Mouse (Mus musculus) embryonic fibroblast, embryonic 13.5 days (primary cell): Measurements from ENCODE around the gene Zfp281. TPM values are rescaled to one million over a fixed set of nuclear protein-coding genes. Genes with fewer than 3 reads are reported as not detected.

Experiments
- H3K27ac ChIP-seq: 2 replicates; pipeline ENCODE4 v1.5.1; 2012; ENCODE audit warnings: low read length, control low read depth, inconsistent platforms; ENCODE audit not compliant: insufficient read depth
- H3K4me1 ChIP-seq: 2 replicates; pipeline ENCODE4 v1.6.1; 2011; ENCODE audit warnings: low read length; ENCODE audit not compliant: control insufficient read depth, insufficient read depth
- H3K4me3 ChIP-seq: 2 replicates; pipeline ENCODE4 v1.5.1; 2011; ENCODE audit warnings: mild to moderate bottlenecking, control low read depth, low read length; ENCODE audit not compliant: insufficient read depth
- CTCF ChIP-seq: IDR thresholded peaks from 2 replicates; pipeline ENCODE4 v1.5.1; 2011; ENCODE audit warnings: mild to moderate bottlenecking, control low read depth, low read length, moderate library complexity, borderline replicate concordance; ENCODE audit not compliant: insufficient read depth
- POLR2A ChIP-seq: IDR thresholded peaks from 2 replicates; pipeline ENCODE4 v1.6.1; 2011; ENCODE audit warnings: low read depth, mild to moderate bottlenecking, control low read depth, low read length, moderate library complexity
- polyA plus RNA-seq: library from polyadenylated mRNA; stranded (reverse); fragments of >200 nt; gene quantifications from 2 replicates; pipeline ENCODE4 v1.2.4, GENCODE M21; 2011; ENCODE audit warnings: low read depth; ENCODE audit not compliant: missing spikeins, insufficient read length

Gene Zfp281
- polyA plus RNA-seq, 1 experiment, result 33.0 TPM

- H3K4me3 ChIP-seq, result no peak overlapping the region
- TF ChIP-seq POLR2A (no peak), CTCF (no peak)
- H3K27ac ChIP-seq, result no peak overlapping the region
- H3K4me1 ChIP-seq, result peaks cover 2% of the 10 kb centered on the region
Measured at GRCm38 (mm10) chr1:136670421-136670820, 45.7 kb downstream of the Zfp281 start.

DNA sequence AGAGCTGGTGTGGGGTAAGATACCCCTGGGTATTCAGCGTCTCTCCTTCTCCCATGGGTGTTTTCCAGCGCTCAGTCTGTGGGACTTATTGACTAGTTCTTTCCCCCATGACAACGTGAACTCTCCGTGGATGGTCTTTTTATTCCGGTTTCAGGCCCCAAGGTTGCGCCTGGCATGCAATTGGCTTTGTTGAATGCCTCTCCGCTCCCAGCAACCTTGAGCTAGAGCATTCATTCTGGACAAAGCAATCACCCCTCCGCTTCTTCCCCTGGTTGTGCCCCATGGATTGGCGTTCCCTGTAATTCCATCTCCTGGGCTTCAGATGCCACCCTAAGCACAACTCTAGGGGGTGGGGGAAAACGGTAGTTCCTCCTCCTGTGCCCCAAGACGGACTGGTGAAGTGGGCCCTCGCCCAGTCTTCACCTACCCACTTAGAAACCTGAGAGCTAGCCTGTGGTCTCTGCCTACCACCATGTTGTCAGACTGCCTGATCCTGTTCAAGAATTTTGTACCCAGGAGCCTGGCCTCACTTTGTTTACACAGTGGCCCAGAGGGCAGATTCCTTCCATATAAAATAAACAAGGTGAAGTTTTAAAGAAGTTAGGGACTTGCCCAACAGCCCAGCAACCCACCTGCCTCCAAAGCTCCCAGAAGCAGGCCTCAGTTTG is 47.2 kb downstream of the Zfp281 start:
- H3K27ac ChIP-seq, result no peak overlapping the region
- H3K4me1 ChIP-seq, result peaks cover 2% of the 10 kb centered on the region

DNA sequence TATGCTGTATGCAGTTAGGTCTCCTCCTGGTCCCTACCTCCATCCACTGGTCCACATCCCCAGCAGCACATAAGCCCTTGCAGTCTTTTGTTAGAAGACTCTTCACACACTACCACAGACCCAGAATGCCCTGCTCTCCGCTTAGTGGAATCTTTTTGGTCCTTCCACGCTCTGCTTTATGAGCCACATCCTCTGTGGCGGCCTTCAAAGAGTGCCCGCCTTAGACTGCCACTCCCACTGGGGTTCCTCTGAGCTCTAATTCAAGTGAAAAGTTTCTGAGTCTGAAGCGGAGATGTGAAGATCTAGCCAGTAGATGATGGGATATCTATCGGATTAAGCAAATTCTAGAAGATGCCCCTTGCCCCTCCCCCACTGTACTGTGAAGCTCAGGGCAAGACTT is 47.9 kb downstream of the Zfp281 start:
- H3K27ac ChIP-seq, result no peak overlapping the region
- no peak overlapping the region for H3K4me3 ChIP-seq
- H3K4me1 ChIP-seq, result peaks cover 2% of the 10 kb centered on the region

More for the DNA sequence above, 47.2 kb downstream of the Zfp281 start:
- H3K4me3 ChIP-seq, result no peak overlapping the region
- TF ChIP-seq CTCF (no peak), POLR2A (no peak)

DNA sequence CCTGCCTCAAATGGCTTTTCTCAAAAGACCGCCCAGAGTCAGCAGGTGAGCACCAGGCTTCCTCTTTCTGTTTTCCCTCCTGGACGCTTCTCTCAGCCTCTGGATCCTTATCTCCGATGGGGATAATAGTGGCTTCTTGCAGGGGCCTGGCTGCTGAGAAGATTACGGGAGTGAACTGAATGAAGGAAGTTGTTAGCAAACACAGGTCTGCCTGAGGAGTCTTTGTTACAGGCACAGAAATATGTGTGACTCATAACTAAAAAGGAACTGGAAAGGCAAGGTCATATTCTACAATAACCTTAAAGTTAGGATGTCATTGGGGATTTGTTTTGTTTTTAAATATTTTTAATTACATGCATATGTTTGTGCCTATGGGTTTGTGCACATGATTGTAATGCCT is 48.6 kb downstream of the Zfp281 start:
- Histone ChIP-seq H3K4me1 (peaks cover 2% of the 10 kb centered on the region), H3K27ac (no peak overlapping the region), H3K4me3 (no peak overlapping the region)
- TF ChIP-seq CTCF, result no peak
- TF ChIP-seq POLR2A, result no peak

More for the DNA sequence above, 47.9 kb downstream of the Zfp281 start:
- no peak for TF ChIP-seq CTCF
- TF ChIP-seq POLR2A, result no peak

DNA sequence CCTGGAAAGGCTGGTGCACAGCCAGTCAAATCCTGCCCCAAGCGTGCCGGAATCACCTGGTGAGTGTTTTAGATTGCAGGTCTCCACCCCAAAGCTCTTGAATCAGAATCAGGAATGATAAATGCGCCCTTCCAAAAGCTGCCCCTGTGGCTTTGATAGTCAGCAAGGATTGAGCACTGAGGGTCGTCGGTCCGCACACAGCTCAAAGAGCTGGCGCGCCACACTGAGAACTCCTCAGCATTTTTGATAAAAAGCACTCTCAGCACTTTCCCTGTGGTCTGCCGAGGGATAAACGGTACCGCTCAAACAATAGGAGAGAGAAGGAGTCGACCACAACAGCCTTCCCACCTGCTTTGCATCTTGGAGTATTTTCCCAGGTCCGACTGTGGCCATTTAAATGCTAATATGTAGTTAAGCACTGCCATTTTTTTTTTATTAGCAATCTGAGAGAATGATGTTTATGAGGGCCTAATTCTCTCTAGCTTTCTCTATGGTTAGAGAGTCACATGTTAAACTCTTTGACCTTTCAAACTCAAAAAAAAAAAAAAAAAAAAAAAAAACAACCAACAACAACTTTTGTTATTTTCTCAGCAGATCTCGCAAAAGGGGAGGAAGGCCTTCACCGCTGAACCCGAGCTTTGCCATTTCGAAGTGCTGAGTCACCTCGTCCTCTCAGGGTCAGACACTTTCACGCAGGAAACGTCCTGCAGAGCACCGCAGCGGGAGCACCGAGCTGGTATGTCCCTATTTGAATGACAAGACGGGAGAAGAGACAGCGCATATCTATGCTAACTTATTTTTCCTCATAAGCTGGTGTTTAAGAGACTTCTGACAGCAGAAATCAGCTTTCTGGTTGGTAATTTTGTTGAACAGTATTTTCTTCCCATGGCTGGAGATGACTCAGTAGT is 50.1 kb downstream of the Zfp281 start:
- Histone ChIP-seq H3K27ac (peak overlapping the region; percentile 6; the same call in 1 of the 2 replicates), H3K4me3 (no peak overlapping the region), H3K4me1 (peaks cover 2% of the 10 kb centered on the region)
- TF ChIP-seq CTCF, result no peak
- TF ChIP-seq POLR2A, result no peak

DNA sequence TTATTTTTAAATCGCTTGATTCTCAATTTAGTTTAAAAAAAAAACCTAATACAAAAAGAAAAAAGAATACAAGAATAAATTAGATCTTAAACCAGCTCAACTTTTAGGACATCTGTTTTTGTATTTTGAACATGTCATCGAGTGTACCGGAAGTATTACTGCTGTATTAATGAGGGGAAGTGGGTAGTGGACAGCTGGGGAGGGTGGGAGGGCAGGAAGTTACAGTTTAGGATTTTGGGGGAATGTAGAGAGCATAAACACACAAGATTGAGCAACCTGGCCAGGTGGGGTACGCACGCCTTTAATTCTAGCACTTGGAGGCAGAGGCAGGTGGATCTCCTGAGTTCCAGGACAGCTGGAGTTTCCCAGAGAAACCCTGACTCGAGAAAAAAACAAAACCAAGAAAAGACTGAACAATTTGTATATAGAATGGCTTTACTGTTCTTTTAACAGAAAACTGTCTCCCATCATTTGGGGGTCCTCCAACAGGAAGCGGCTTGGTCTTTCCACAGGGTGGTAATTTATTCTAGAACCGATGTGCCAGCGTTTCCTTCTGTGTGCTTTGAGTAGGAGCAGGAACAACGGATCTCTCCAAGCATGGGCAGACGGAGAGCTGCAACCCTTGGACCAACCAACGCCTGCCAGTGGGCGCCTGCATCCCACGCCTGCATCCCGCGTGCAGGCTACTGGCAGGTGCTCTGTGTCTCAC is 51.2 kb downstream of the Zfp281 start:
- TF ChIP-seq POLR2A, result no peak
- no peak for TF ChIP-seq CTCF
- H3K4me1 ChIP-seq, result peaks cover 2% of the 10 kb centered on the region
- H3K4me3 ChIP-seq, result no peak overlapping the region
- H3K27ac ChIP-seq, result no peak overlapping the region

GRCm38 (mm10) chr1:136676445-136676755 is 51.7 kb downstream of the Zfp281 start:
- TF ChIP-seq POLR2A (no peak), CTCF (no peak)
- Histone ChIP-seq H3K27ac (no peak overlapping the region), H3K4me1 (peaks cover 2% of the 10 kb centered on the region)

DNA sequence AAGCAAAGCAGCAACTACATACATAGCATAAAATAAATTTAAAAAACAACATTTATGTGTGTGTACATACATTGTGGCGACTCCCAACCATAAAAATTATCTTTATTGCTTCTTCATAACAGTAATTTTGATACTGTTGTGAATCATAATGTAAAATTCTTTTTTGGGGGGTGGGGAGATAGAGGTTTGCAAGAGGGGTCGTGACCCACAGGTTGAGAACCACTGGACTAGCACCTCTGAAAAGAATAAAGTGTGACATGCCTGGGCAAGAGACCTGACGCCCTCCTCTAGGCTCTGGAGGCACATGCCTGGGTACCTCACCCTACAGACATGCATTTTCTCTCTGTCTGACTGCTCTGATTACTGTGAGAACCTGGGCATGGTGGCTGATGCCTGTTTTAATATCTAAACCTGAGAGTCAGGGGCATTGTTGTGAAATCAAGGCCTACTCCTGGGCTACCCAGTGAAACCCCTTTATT is 53.2 kb downstream of the Zfp281 start:
- no peak overlapping the region for H3K27ac ChIP-seq
- no peak for TF ChIP-seq POLR2A
- no peak for TF ChIP-seq CTCF
- peaks cover 8% of the 10 kb centered on the region for H3K4me1 ChIP-seq
- H3K4me3 ChIP-seq, result no peak overlapping the region

More at GRCm38 (mm10) chr1:136676445-136676755, 51.7 kb downstream of the Zfp281 start:
- H3K4me3 ChIP-seq, result no peak overlapping the region

DNA sequence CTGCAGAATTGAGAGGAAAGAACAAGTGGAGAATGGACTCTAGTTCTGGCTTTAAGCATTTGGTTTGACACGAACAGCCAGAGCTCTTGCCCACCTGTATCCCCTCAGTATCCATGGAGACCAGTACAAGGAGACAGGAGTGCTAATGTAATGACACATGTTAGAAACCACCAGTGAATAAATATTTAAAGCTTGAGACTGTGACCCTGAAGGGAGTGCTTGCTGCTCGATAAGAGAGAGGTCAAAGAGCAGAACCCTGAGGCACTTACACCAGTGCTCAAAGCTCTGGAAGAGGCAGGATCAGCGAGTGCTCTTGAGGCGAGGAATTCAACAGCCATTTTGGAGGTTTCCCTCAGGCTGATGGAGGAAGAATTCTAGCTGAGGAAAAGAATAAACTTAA is 54.1 kb downstream of the Zfp281 start:
- no peak overlapping the region for H3K27ac ChIP-seq
- no peak overlapping the region for H3K4me3 ChIP-seq
- no peak for TF ChIP-seq CTCF
- no peak for TF ChIP-seq POLR2A
- H3K4me1 ChIP-seq, result peaks cover 8% of the 10 kb centered on the region; the same call in 1 of the 2 replicates

Other genes starting within 250 kb of the Zfp281 start
- 7.0 and 7.5 TPM in 2 replicates for gene Ddx59, start 209.6 kb upstream of the Zfp281 start, polyA plus RNA-seq
- 7.3 and 14.6 TPM in 2 replicates for gene Kif14, start 158.6 kb upstream of the Zfp281 start, polyA plus RNA-seq